Mouse (Mus musculus): ENCODE results near the gene Acvr1b.

The Acvr1b gene

DNA sequence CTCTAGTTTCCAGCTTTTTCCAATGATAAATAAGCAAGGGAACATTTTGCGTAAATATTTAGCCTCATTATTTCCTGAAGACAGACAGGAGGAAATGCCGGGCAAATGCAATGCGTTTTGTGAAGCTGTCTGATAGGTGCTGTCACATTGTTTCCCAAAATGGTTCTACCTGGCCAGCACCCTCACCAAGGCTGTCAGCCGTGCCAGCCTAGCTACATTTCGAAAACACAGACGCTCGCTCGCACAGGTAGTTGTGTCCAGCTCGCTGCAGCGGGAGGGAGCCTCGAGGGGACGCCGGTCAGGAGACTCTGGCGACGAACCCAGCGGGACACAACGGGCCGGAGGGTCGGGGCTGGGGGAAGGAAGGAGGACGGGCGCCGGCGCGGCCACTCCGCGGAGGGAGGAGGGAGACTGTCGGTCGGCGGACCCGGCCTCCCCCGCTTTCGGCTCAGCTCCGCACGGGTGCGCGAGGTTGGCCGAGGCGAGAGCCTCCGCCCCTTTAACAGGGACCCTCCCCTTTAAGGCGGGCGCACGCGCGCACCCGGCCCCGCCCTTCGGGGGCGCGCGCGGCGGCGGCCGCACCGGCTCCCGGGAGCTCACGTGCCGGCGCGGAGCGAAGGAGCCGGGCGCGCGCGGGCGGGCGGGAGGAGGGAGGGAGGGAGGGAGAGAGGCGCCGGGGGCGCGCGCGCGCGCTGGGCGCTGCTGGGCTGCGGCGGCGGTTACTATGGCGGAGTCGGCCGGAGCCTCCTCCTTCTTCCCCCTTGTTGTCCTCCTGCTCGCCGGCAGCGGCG, at the start of gene Acvr1b:
Gene Acvr1b, plus strand, starts transcription at position 647 of the 791 bp plus-strand sequence.
- DNase-seq, result peak; percentile 91 to 92

DNA sequence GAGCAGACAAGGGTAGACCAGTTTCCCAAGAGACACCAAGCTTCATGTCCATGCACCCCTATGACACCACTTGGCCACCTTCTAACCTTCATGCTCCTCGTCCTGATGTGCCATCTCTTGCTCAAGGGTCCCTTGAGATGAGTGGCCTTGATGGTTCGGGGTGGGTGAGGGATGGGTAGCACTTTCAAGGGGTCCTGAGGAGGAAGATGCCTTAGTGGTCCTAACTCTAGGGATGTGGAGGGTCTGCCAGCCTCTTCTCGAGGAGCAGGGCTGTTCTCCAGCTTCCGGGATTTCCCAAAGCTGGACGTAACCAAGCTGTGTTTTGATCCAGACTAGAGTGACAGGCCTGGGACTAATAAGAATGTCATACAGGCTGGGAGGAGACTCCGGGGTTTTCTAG, 48.3 kb upstream of the Acvr1b start:
- DNase-seq, result no peak

DNA sequence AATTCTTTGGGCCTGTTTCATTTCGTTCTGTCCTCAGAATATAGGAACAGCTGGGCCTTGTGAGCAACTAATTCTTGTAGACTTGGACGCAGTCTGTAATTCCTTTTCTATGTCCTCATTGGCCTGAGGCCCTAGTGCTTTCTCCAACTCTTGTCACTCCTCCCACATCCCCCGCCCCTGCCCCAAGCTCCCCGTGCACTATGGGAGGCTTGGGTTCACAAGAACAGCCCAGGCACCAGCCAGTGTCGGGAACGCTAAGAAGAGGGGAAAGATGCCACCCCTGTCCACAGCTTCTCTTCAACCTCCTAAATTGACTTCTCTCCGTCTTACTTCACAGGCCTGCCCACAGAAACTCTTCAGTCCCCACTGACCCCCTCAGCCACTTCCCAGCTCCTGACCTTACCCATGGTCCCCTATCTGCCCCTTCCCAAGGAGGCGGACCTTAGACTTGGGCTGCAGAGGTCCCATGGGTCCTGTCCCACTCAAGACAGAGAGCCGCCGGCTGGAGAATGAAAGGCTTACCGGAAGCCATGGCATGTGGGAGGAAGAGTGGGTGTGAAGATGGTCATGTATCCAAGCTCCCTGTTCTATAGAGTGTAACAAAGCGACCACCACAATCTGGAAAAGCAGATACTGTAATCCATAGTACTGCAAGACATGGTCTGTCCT, 46.9 kb upstream of the Acvr1b start:
- DNase-seq, result no peak

DNA sequence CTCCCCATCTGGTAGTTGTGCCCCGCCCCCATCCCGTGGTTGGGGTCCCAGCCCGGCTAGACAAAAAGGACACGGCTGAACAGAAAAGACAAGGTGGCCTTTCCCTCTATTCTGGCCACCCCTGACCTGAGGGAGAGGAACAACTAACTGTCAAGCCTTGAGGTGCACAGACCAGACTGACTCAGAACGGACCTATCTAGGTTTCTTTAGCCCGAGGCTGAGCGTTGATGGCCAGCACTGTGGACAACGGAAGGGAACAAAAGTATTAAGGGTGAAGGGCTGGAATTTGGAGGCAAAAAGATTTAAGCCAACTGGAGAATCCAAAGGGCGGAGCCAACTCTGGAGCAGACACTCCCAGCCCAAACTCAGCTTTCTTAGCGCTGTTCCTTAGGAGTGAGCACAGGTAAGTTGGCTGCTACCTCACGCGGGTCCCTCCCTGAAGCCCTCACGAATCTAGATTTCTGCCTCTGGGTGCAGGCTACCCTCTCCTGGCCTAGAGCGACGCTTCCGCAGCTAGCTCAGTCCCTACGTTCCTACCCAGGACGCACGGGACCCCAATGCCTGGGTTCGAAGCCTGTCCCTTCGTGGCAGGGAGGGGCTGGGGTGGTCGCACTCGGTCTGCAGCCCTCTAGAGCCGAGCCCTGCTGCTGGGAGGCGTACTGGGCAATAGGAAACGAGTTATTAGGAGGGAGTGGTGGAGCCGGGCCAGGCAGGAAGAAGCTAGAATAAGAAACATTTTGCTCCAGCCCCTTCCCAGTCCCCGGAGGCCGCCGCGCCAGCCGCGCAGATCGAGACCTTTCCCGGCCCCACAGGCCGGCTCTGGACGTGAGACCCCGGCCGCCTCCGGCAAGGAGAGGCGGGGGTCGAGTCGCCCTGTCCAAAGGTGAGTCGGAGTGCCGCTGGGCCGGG, 45.4 kb upstream of the Acvr1b start, which contains the start of gene Acvrl1:
Gene Acvrl1, plus strand, starts transcription at position 342 of the 909 bp plus-strand sequence.
- peak in 1 of 2 experiments; percentile 17 for DNase-seq

DNA sequence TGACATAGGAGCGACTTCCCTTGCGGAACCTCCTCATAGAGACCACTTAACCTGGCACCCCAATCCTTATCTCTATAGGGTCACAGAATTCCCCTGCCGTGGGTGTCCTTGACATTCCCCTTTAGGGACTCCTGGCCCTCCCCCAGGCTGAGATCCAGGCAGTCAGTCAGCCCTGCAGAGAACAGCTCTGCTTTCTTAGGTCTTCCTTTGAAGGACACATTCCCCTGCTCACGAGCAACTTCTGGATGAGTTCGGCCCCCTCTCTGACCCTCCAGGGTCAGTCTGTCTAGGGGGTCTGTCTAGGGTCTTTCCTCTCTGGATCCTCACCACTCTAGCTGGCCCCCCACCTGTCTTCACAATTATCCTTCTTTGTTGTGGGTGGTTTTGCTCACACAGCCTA, 44.5 kb upstream of the Acvr1b start:
- DNase-seq, result no peak

DNA sequence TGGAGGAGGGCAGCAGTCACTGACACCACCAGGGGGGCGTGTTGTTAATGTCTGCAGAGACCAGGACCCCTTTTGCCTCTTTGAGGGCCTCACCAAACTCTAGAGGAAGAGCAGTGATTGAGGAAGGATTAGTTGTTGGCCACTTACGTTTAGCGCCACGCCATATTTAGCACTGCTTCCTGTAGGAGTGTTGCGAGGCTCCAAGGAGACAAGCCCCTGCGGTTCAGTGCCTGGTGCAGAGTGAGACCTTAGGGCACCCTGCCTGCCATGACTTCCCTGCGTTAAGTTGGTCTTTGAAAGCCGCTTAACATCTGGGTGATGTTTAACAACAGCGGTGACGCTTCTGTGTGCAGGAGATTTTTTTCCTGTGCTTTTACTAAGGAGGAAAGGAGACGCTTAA, 42.4 kb upstream of the Acvr1b start:
- no peak for DNase-seq

DNA sequence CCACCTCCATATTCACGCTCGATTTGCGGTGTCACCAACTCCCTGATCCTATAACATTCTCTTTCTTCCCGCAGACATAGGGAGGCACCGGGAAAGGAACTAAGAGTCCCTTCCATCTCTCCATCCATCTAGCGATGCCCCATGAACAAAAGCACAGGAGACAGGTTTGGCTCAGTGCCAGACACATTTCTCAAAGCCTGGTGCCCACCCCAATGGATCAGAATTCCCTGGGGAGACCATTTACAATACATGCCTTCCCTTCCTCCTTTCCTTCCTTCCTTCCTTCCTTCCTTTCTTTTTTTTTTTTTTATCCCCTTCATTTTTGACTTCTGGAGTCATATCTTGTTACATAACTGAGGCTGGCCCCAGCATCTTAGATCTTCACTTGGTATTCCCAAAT, 41.8 kb upstream of the Acvr1b start:
- no peak for DNase-seq

DNA sequence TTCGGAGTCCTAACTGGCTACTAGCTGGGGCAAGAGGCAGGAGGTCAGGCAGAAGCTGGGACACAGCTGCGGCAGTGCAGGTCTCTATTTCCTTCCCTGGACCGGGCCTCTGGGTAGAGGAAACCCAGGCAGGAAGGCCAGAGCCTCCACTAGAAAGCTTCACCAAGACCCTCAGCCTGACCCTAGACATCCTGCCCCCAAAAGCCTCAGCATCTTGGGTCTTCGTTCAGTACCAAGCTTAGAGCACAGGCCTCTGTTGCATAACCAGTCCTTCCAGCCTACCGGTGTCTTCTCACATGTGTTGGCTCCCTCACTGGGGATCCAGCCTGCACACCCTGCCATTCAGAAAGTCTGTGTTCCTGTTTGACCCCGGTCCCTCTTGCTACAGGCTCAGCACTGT, 41.1 kb upstream of the Acvr1b start:
- DNase-seq, result no peak

DNA sequence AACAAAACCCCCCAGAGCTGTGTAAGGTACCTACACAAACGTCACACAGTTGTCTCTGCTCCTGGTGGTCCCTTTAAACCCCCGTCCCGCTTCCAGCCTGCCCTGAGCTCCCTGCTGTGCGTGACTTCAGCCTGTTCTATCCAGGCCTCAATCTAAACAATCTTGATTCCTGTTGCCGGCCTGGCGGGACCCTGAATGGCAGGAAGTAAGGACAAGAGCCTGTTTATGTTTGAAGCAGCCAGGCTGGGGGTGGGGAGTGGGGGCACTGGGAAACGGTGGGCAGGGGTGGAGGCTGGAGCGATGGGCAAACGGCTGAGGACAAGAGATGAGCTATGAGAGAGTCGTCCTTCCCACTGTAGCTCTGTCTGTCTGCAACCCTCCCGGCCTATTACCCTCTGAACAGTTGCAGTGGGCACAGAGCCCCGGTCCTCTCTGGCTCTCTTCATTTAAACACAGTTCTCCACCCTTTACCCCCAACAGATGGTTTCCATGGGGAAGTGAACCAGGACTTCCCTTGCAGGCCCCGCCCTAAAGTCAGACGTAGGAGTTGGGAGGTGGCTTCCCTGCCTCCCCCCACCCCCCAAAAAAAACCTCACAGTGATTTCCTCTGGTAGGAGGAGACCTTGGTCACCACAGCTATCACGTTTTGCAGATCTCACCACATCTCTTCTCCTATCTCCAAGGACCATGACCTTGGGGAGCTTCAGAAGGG, 39.7 kb upstream of the Acvr1b start:
- peak in 1 of 2 experiments; percentile 14 for DNase-seq

DNA sequence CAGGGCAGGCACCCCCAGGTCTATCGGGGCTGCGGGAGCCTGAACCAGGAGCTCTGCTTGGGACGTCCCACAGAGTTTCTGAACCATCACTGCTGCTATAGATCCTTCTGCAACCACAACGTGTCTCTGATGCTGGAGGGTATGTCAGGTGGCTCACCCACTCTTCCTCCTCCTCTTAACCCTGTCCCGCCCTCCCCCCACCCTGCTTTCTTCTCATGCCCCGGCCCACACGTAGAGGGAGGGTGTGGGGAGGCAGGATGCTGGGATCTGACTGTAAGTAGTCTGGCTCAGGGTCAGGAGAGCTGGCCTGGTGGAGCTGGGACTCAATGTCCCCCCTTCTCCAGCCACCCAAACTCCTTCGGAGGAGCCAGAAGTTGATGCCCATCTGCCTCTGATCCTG, 38.5 kb upstream of the Acvr1b start:
- DNase-seq, result no peak

DNA sequence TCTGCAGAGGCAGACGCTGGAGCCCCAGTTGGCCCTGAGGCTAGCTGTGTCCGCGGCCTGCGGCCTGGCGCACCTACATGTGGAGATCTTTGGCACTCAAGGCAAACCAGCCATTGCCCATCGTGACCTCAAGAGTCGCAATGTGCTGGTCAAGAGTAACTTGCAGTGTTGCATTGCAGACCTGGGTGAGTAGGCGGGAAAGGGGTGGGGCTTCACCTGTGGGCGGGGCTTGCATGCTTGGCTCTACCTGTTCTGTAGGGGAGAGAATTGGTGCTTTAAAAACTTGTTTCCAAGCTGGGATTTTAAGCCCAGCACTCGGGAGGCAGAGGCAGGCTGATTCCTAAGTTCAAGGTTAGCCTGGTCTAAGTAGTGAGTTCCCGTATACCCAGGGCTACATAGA, 36.4 kb upstream of the Acvr1b start:
- no peak for DNase-seq

DNA sequence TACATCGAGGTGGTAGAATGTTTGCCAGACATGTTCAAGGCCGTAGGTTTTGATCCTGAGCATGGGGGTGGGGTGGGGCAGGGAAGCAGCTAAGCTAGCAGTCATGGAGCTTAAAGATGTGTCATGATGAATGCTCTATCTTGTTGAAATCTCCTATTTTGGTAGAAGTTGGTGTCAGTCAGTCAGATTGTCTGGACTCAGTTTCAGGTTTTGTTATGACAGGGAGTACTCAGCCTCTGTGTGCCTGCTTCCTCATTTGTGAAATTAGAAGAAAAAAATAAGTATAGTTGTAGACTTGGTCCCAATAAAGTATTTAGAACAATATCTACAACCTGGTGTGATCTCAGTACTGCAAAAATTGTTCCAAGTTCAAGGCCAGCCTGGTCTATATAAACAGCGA, 35.2 kb upstream of the Acvr1b start:
- no peak for DNase-seq

DNA sequence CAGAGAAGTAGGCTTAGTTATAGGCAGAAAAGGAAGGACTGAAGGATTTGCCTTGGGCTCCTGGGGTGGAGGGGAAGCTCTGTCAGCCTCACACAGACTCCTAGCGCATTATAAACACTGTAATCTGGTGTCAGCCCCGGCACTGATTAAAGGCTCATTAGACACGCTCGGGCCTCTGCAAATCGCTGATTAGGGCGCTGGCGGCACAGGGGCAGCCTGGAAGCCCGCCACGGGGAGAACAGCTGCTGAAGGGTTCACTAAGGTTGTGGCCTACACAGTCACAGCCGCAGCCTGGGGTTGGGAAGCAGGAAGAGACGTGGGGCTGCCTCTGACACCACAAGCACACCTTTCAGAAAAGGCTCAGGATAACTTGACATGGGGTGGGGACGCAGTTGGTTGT, 34.0 kb upstream of the Acvr1b start:
- DNase-seq, result no peak

DNA sequence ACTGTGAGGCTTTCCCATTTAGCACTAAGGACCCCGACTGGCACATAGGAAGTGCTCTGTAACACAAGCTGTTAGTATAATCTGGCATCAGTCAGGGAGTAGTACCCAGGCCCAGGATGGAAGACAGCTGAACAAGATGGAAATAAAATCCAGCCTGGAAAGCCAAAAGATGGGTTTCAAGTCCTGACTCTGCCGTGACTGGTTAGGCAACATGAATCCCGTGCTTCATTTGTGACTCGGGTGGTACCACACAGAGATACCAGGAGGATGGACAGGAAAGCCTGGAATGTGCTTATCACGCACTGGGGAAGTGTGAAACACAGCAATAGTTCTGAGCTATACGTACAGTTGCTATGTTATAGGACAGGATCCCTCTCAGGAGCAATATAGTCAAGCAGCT, 33.3 kb upstream of the Acvr1b start:
- DNase-seq, result no peak

DNA sequence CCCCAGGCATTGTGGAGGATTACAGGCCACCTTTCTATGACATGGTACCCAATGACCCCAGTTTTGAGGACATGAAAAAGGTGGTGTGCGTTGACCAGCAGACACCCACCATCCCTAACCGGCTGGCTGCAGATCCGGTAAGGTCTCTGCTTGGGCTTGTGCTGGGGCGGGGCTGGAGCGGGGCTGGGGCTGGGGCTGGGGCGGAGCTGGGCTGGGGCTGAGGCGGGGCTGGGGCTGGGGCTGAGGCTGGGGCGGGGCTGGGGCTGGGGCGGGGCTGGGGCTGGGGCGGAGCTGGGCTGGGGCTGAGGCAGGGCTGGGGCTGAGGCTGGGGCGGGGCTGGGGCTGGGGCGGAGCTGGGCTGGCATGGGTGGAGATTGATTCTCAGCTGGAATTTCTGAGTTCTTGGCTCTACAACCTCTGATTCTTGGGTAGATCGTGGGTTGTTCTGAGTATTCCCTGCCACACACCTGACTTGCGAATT, 32.8 kb upstream of the Acvr1b start:
- DNase-seq, result peak; percentile 52 to 53

DNA sequence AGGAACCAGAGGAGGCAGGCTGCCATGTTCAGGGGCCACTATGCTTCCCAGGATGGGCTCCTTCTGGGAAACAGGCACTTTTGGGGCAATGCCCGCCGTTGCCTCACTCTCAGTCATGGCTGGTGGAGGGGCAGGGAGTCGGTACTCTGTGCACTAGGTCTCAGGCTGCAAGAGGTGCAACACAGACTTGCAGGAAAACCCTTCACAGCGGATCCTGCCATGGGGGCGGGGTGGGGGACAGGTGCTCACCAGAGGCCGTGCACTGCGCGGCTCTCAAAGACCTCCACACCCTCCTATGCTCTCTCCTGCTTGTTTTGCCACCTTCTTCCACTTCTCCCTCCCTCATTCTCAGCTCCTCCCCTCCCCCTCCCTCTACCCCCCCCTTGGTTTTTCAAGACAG, 31.2 kb upstream of the Acvr1b start:
- DNase-seq, result no peak

DNA sequence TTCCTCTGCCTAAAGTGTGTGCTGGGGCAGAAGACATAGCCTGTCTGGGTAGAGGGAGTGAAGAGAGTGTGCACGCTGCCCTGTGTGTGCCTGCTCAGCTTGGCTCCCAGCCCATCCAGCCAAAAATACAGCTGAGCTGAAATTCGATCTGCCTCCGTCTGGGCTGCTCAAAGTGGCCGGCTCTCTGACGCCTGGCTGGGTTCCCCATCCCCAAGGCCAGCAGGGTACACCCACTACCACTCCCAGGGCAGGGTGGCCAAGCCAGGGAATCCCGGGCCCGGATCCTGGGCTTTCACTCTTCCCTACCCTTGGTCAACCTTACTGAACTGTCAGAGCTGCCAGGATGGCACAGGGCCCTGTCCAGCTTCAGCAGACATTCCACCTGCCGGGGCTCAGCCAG, 30.4 kb upstream of the Acvr1b start:
- DNase-seq, result peak in 1 of 2 experiments; percentile 14

DNA sequence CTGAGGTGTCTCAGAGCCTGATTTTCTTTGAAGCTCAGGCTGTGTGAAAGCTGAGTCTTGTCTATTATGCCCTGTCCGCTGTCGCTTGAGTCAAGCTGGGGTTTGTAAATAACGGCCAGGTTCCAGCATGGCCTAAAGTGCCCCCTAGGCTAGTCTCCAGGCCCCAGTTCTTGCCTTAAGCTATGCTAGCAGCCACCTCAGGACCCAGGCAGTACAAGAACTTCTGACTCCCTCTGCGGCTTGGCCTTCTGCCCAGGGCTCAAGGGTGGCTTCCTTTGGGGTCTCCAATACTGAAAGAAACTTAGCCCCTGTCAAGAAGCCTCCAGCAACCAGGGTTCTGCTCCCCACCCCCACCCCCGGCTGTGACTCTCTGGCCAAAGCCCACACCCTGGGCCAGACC, 29.7 kb upstream of the Acvr1b start:
- DNase-seq, result no peak

DNA sequence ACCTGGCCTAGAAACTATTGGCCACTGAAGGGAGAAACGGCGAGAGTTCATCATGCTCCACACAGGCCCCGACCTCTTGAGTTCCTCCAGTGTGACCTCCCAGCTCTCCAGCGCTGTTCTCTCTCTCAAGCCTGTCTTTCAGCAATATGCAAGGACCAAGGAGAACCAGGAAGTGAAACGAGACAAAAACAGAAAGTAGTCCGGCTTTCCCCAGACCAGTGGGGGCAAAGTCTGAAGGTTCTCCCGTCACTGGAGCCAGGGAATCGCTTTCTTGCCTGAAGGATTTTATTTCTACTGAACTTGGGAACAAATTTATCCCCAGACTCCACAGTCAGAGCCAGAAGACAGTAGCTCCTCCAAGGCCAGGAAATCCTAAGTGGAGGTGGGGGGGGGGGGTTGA, 29.1 kb upstream of the Acvr1b start:
- peak in 1 of 2 experiments; percentile 10 for DNase-seq

DNA sequence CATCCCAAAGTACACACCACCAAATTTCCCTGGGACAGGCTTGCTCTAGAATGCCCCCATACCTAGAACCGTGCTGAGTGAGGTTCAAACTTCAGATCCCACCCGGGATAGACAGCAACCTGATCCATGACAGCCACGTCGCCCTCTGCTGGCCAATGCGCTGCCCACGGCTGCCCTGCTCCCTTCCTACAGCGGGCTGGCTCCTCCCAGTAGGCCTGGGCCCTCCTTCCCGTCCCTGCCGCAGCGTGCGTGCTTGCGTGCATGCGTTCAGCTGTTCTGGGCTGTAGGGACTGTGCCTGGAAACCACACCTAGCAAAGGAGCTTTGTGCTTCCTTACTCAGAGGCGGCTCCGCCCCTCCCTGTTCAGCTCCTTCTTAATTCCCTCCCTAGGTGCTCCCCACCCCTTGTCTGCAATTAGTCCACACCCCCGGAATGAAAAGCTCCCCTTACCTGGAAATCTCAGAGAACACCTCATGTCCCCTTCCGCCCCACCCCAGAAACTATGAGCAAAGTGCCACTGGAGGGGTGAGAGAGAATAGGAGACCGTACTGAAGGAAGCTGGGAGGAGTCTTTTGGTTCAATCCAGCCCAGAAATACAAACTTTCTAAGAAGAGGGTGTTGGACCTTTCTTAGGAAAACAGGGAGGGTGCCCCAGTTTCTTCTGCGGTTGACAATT, 28.3 kb upstream of the Acvr1b start:
- peak; percentile 87 to 90 for DNase-seq

DNA sequence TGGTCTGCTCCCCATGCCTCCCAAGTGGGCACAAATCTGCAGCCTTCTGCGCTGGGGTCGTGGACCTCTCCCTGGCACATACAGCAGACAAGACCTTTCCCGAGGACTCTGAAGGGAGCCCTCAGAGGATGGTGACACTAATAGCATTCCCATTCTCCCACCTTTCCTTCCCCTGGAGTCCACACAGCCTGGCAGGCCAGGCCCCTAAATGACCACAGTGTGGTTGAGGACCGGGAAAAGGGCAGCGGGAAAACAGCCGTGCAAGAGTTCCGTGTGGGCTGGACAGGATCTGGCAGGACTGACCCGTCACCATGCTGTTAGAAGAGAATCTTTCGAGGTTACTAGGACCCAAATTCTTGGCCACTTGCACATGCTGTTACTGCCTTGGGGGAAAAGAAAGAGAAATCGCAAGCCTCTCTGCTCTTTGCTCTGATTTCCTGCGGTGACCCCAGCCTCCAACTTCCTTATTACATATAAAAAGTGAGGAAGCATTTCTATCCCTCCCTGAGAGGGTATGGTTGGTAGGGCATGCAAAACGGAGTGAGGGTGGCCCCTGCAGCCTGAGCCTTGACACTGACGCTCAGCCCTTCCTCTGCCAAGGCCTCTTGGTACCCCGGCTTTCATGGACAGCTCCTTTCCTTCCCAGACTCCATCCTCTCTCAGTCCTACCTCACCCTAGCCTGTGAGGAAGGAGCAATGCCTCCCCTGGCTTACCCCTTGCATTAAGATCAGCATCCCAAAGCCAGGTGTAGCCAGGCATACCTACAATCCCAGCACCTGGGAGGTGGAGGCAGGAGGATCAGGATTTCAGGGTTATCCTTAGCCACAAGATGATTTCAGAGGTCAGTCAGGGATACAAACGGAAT, 27.5 kb upstream of the Acvr1b start:
- DNase-seq, result peak in 1 of 2 experiments; percentile 19

Measured in spleen, adult 18-20 months (tissue).